Mouse (Mus musculus): ENCODE data around the gene Gpr142.

Gene Gpr142

GRCm38 (mm10) chr11:114797176-114797575 lies 1.5 kb upstream of the Gpr142 start:
- in situ Hi-C loops (cut with MboI) = loop anchor here (10.0 kb wide), 1 partner anchor 122 kb away; the partner anchor contains the start of gene Ttyh2

GRCm38 (mm10) chr11:114797981-114798380 lies 743 bp upstream of the Gpr142 start:
- in situ Hi-C loops (cut with MboI) = loop anchor here (10.0 kb wide), 1 partner anchor 123 kb away; the partner anchor contains the start of gene Ttyh2

- in situ Hi-C loops (cut with MboI) = no loop called here
Measured at GRCm38 (mm10) chr11:114801906-114802305, 3.2 kb downstream of the Gpr142 start.

GRCm38 (mm10) chr11:114802540-114803267 lies 4.0 kb downstream of the Gpr142 start:
- in situ Hi-C loops (cut with MboI) = no loop called here

- in situ Hi-C loops (cut with MboI) = no loop called here
Measured at GRCm38 (mm10) chr11:114803990-114804389, 5.3 kb downstream of the Gpr142 start.

- in situ Hi-C loops (cut with MboI) = no loop called here
Measured at GRCm38 (mm10) chr11:114807025-114807424, 8.3 kb downstream of the Gpr142 start.

- in situ Hi-C loops (cut with MboI) = no loop called here
Measured at GRCm38 (mm10) chr11:114807686-114808427, 9.1 kb downstream of the Gpr142 start.

GRCm38 (mm10) chr11:114809371-114809770 lies 10.6 kb downstream of the Gpr142 start:
- in situ Hi-C loops (cut with MboI) = no loop called here

- in situ Hi-C loops (cut with MboI) = loop anchor here (10.0 kb wide), 1 partner anchor 84 kb away; the partner anchor contains the start of gene Cd300a
Measured at GRCm38 (mm10) chr11:114810344-114810743, 11.6 kb downstream of the Gpr142 start.

GRCm38 (mm10) chr11:114812731-114813240 lies 14.1 kb downstream of the Gpr142 start:
- in situ Hi-C loops (cut with MboI) = loop anchor here (10.0 kb wide), 1 partner anchor 82 kb away; the partner anchor contains the start of gene Cd300a

- in situ Hi-C loops (cut with MboI) = loop anchor here (10.0 kb wide), 1 partner anchor 80 kb away; the partner anchor contains the start of gene Cd300a
Measured at GRCm38 (mm10) chr11:114814873-114815592, 16.3 kb downstream of the Gpr142 start.

GRCm38 (mm10) chr11:114816934-114817333 lies 18.2 kb downstream of the Gpr142 start:
- in situ Hi-C loops (cut with MboI) = loop anchor here (10.0 kb wide), 1 partner anchor 78 kb away; the partner anchor contains the start of gene Cd300a

GRCm38 (mm10) chr11:114818185-114818584 lies 19.5 kb downstream of the Gpr142 start:
- in situ Hi-C loops (cut with MboI) = loop anchor here (10.0 kb wide), 1 partner anchor 77 kb away; the partner anchor contains the start of gene Cd300a

GRCm38 (mm10) chr11:114819110-114819509 lies 20.4 kb downstream of the Gpr142 start:
- in situ Hi-C loops (cut with MboI) = loop anchor here (10.0 kb wide), 1 partner anchor 76 kb away; the partner anchor contains the start of gene Cd300a

- in situ Hi-C loops (cut with MboI) = no loop called here
Measured at GRCm38 (mm10) chr11:114820444-114820843, 21.7 kb downstream of the Gpr142 start.

GRCm38 (mm10) chr11:114821325-114821724 lies 22.6 kb downstream of the Gpr142 start:
- in situ Hi-C loops (cut with MboI) = no loop called here

GRCm38 (mm10) chr11:114822727-114823126 lies 24.0 kb downstream of the Gpr142 start:
- in situ Hi-C loops (cut with MboI) = no loop called here

- in situ Hi-C loops (cut with MboI) = no loop called here
Measured at GRCm38 (mm10) chr11:114823199-114823725, 24.5 kb downstream of the Gpr142 start.

GRCm38 (mm10) chr11:114826686-114827085 lies 28.0 kb downstream of the Gpr142 start:
- in situ Hi-C loops (cut with MboI) = no loop called here

GRCm38 (mm10) chr11:114829499-114830432 lies 31.0 kb downstream of the Gpr142 start:
- in situ Hi-C loops (cut with MboI) = no loop called here
